Mouse (Mus musculus) layer of hippocampus, adult 8-10 months (tissue): ENCODE measurements at regions not wholly inside any gene's neighbourhood (a gene's known extent, or its start where the extent isn't known, plus 50 kb on each side); places are given as distances from the start of the nearest gene placed in this dataset.
A peak's percentile ranks its signal among the peaks of the same experiment; 100 is the strongest.
"Not testable (repeated sequence)": the region's sequence is repeated elsewhere in the genome, so short reads cannot be mapped to it uniquely, and the experiment has no call there.

Experiments used
- DNase-seq, 2 experiments: peaks; one replicate each; pipeline ENCODE4 v3.0.0; 2022; ENCODE audit warnings: low spot score in 2 of 2

- DNase-seq: no peak
Observed at GRCm38 (mm10) chr9:41457003-41457402, 295.5 kb upstream of the Ubash3b start.

- DNase-seq: no peak
Observed at GRCm38 (mm10) chr9:41451738-41452137, 290.2 kb upstream of the Ubash3b start.

GRCm38 (mm10) chr9:41449233-41449632 lies 287.7 kb upstream of the Ubash3b start:
- DNase-seq: no peak

GRCm38 (mm10) chr9:41447902-41448301 lies 286.4 kb upstream of the Ubash3b start:
- no peak for DNase-seq

- peak; percentile 70 to 74 for DNase-seq
Observed at GRCm38 (mm10) chr9:41447211-41447875, 285.8 kb upstream of the Ubash3b start.

- peak; percentile 74 to 86 for DNase-seq
Observed at GRCm38 (mm10) chr9:41446431-41447203, 285.1 kb upstream of the Ubash3b start.

GRCm38 (mm10) chr9:41442418-41442817 lies 280.9 kb upstream of the Ubash3b start:
- DNase-seq: no peak

- peak; percentile 23 to 43 for DNase-seq
Observed at GRCm38 (mm10) chr9:41439979-41440378, 278.5 kb upstream of the Ubash3b start.

GRCm38 (mm10) chr9:41438141-41438540 lies 276.6 kb upstream of the Ubash3b start:
- DNase-seq: no peak

- DNase-seq: no peak
Observed at GRCm38 (mm10) chr9:41430391-41431343, 269.2 kb upstream of the Ubash3b start.

- DNase-seq: no peak
Observed at GRCm38 (mm10) chr9:41429711-41430390, 268.4 kb upstream of the Ubash3b start.

GRCm38 (mm10) chr9:41429236-41429635 lies 267.7 kb upstream of the Ubash3b start:
- no peak for DNase-seq

GRCm38 (mm10) chr9:41426698-41427097 lies 265.2 kb upstream of the Ubash3b start:
- no peak for DNase-seq

- no peak for DNase-seq
Observed at GRCm38 (mm10) chr9:41425225-41425624, 263.7 kb upstream of the Ubash3b start.

GRCm38 (mm10) chr9:41413791-41414190 lies 252.3 kb upstream of the Ubash3b start:
- no peak for DNase-seq

- DNase-seq: not testable (repeated sequence)
Observed at GRCm38 (mm10) chr9:41413091-41413490, 251.6 kb upstream of the Ubash3b start.

GRCm38 (mm10) chr9:41412174-41412757 lies 250.8 kb upstream of the Ubash3b start:
- no peak for DNase-seq

- no peak for DNase-seq
Observed at GRCm38 (mm10) chr9:41408301-41408700, 246.8 kb upstream of the Ubash3b start.

GRCm38 (mm10) chr9:41407078-41407477 lies 245.6 kb upstream of the Ubash3b start:
- DNase-seq: no peak

GRCm38 (mm10) chr9:41402942-41403341 lies 241.4 kb upstream of the Ubash3b start:
- no peak for DNase-seq

GRCm38 (mm10) chr9:41400950-41401349 lies 239.5 kb upstream of the Ubash3b start:
- DNase-seq: no peak
